Mouse (Mus musculus): ENCODE results near the gene Plscr3.

GRCm38 (mm10) chr11:69803786-69804651 lies 42.2 kb upstream of the Plscr3 start:
- TF ChIP-seq CTCF (conservative IDR thresholded peaks at IDR 0.05; ENCODE audit: insufficient read depth, insufficient read length, low read depth, low read length): peak; percentile 57
- no peak for TF ChIP-seq POLR2A (IDR thresholded peaks at IDR 0.05; ENCODE audit: low read depth, low read length)
